ENCODE assay signal across 19 mouse cellular contexts in genomic region chr6:66289196-66289595, GRCm38 (mm10).
A peak's percentile ranks its signal among the peaks of the same experiment; 100 is the strongest.
DNase-seq lines count a peak whose midpoint lies in the region; ATAC-seq and TF ChIP-seq lines count a peak whose summit lies in the region.
"Had no signal": no experiment of that assay in that cellular context is flagged by ENCODE, and none has a peak within 500 bp of the region (broad histone marks: within the 10 kb centered on the region; RNA-seq: fewer than 3 reads in every experiment).

No protein-coding gene starts in this region.

- H3K4me1 ChIP-seq in liver, embryonic 12.5 days: peaks cover 4% of the 10 kb centered on the region; the same call in 1 of the 2 replicates
- peaks cover 0 to 2% of the 10 kb centered on the region in 2 experiments; a peak in 2 of 4 replicates for H3K4me1 ChIP-seq in MEL (ENCODE audit: control insufficient read depth in 1 of 2, insufficient read depth in 2 of 2, low read length in 2 of 2)
- no peaks in the 10 kb centered on the region for H3K4me1 ChIP-seq in liver, embryonic 15.5 days (replicated peaks)
- no peaks in the 10 kb centered on the region for H3K4me1 ChIP-seq in forebrain, embryonic 12.5 days
- no peaks in the 10 kb centered on the region for H3K4me1 ChIP-seq in midbrain, embryonic 13.5 days (replicated peaks)
- H3K4me1 ChIP-seq: embryonic facial prominence, embryonic 10.5 days; embryonic facial prominence, embryonic 12.5 days had no signal

- TF ChIP-seq EP300 in MEL (IDR thresholded peaks at IDR 0.05; ENCODE audit: low read depth in 1 of 2, low read length in 2 of 2): peak; percentile 36 to 63; a peak in 2 of 4 replicates

- no peak overlapping the region for H3K27ac ChIP-seq in liver, embryonic 12.5 days
- H3K27ac ChIP-seq in MEL (ENCODE audit: control insufficient read depth, low read depth, low read length): no peak overlapping the region
- H3K27ac ChIP-seq in liver, embryonic 15.5 days (replicated peaks): no peak overlapping the region
- no peak overlapping the region for H3K27ac ChIP-seq in forebrain, embryonic 12.5 days
- H3K27ac ChIP-seq in midbrain, embryonic 13.5 days: no peak overlapping the region
- H3K27ac ChIP-seq: embryonic facial prominence, embryonic 10.5 days; embryonic facial prominence, embryonic 12.5 days had no signal

- TF ChIP-seq RAD21 in MEL (IDR thresholded peaks at IDR 0.05; ENCODE audit: low read depth, low read length): no peak

- no peaks in the 10 kb centered on the region for H3K79me2 ChIP-seq in MEL (ENCODE audit: control insufficient read depth, insufficient read depth, low read length, poor library complexity)

- no peak overlapping the region for H3K9ac ChIP-seq in liver, embryonic 12.5 days
- H3K9ac ChIP-seq in MEL (ENCODE audit: control insufficient read depth, low read depth, low read length, poor library complexity, severe bottlenecking): no peak overlapping the region
- H3K9ac ChIP-seq in liver, embryonic 15.5 days: no peak overlapping the region
- no peak overlapping the region for H3K9ac ChIP-seq in forebrain, embryonic 12.5 days
- H3K9ac ChIP-seq in midbrain, embryonic 13.5 days (replicated peaks): no peak overlapping the region
- H3K9ac ChIP-seq: embryonic facial prominence, embryonic 12.5 days had no signal

- no peaks in the 10 kb centered on the region for H3K27me3 ChIP-seq in liver, embryonic 12.5 days (replicated peaks)
- no peaks in the 10 kb centered on the region for H3K27me3 ChIP-seq in MEL (ENCODE audit: control insufficient read depth in 1 of 2, insufficient read depth in 2 of 2, low read length in 2 of 2)
- H3K27me3 ChIP-seq in liver, embryonic 15.5 days: no peaks in the 10 kb centered on the region
- H3K27me3 ChIP-seq in forebrain, embryonic 12.5 days: no peaks in the 10 kb centered on the region
- no peaks in the 10 kb centered on the region for H3K27me3 ChIP-seq in midbrain, embryonic 13.5 days
- H3K27me3 ChIP-seq: embryonic facial prominence, embryonic 12.5 days had no signal

- TF ChIP-seq CTCF in MEL (IDR thresholded peaks at IDR 0.05 in 2 of 3, conservative IDR thresholded peaks at IDR 0.05 in 1 of 3; ENCODE audit: control insufficient read depth in 1 of 3, insufficient read depth in 1 of 3, low read depth in 2 of 3, low read length in 3 of 3, poor library complexity in 1 of 3, severe bottlenecking in 1 of 3): no peak

- no peak overlapping the region for H3K4me3 ChIP-seq in liver, embryonic 12.5 days
- H3K4me3 ChIP-seq in MEL (ENCODE audit: control insufficient read depth in 1 of 2, insufficient read depth in 1 of 2, low read depth in 2 of 2, low read length in 2 of 2): no peak overlapping the region
- no peak overlapping the region for H3K4me3 ChIP-seq in liver, embryonic 15.5 days (replicated peaks)
- H3K4me3 ChIP-seq in forebrain, embryonic 12.5 days (replicated peaks): no peak overlapping the region
- no peak overlapping the region for H3K4me3 ChIP-seq in midbrain, embryonic 13.5 days (replicated peaks)
- H3K4me3 ChIP-seq: embryonic facial prominence, embryonic 10.5 days; embryonic facial prominence, embryonic 12.5 days had no signal

- no peak for TF ChIP-seq POLR2A in MEL (IDR thresholded peaks at IDR 0.05; ENCODE audit: control insufficient read depth in 1 of 2, insufficient read depth in 1 of 2, low read depth in 1 of 2, low read length in 2 of 2, poor library complexity in 1 of 2)

- 16% methylated on average over 3 of the region's 3 CpGs for whole genome bisulfite sequencing in liver, embryonic 12.5 days (ENCODE audit: insufficient replicate concordance)
- WGBS in liver, embryonic 15.5 days (ENCODE audit: insufficient replicate concordance): 17% methylated on average over 3 of the region's 3 CpGs
- WGBS in forebrain, embryonic 12.5 days: 83% methylated on average over 3 of the region's 3 CpGs
- 84% methylated on average over 3 of the region's 3 CpGs for WGBS in midbrain, embryonic 13.5 days

- no peak overlapping the region for H3K4me2 ChIP-seq in liver, embryonic 12.5 days
- no peak overlapping the region for H3K4me2 ChIP-seq in liver, embryonic 15.5 days
- H3K4me2 ChIP-seq in forebrain, embryonic 12.5 days: no peak overlapping the region
- no peak overlapping the region for H3K4me2 ChIP-seq in midbrain, embryonic 13.5 days (replicated peaks)
- H3K4me2 ChIP-seq: embryonic facial prominence, embryonic 12.5 days had no signal

- no peaks in the 10 kb centered on the region for H3K9me3 ChIP-seq in liver, embryonic 12.5 days (replicated peaks)
- no peaks in the 10 kb centered on the region for H3K9me3 ChIP-seq in MEL (replicated peaks; ENCODE audit: insufficient read depth, low read length)
- H3K9me3 ChIP-seq in liver, embryonic 15.5 days (replicated peaks): no peaks in the 10 kb centered on the region
- H3K9me3 ChIP-seq in forebrain, embryonic 12.5 days: no peaks in the 10 kb centered on the region
- no peaks in the 10 kb centered on the region for H3K9me3 ChIP-seq in midbrain, embryonic 13.5 days
- H3K9me3 ChIP-seq: embryonic facial prominence, embryonic 10.5 days; embryonic facial prominence, embryonic 12.5 days had no signal

- DNase-seq in liver: no peak
- no peak for DNase-seq in MEL (ENCODE audit: low read depth, low spot score)
- no peak for DNase-seq in adrenal gland, postnatal 14 days
- DNase-seq: adrenal gland, adult 2 months; adrenal gland, postnatal 10 days; adrenal gland, postnatal 36 days; cerebellum, adult 11-12 months; cerebellum, adult 2 months; cerebellum, adult 9-10 months; cerebellum, postnatal 10 days; cerebellum, postnatal 25 days had no signal

- H3K36me3 ChIP-seq in liver, embryonic 12.5 days: no peaks in the 10 kb centered on the region
- H3K36me3 ChIP-seq in MEL (ENCODE audit: control insufficient read depth in 1 of 2, insufficient read depth in 2 of 2, low read length in 2 of 2): peaks cover 0 to 8% of the 10 kb centered on the region in 2 experiments; a peak in 2 of 4 replicates
- no peaks in the 10 kb centered on the region for H3K36me3 ChIP-seq in liver, embryonic 15.5 days (replicated peaks)
- H3K36me3 ChIP-seq in forebrain, embryonic 12.5 days (replicated peaks): no peaks in the 10 kb centered on the region
- no peaks in the 10 kb centered on the region for H3K36me3 ChIP-seq in midbrain, embryonic 13.5 days
- H3K36me3 ChIP-seq: embryonic facial prominence, embryonic 10.5 days; embryonic facial prominence, embryonic 12.5 days had no signal

- ATAC-seq in liver, embryonic 12.5 days: peak; percentile 37; the same call in 1 of the 2 replicates
- ATAC-seq in liver, embryonic 15.5 days (ENCODE audit: insufficient read depth): 0 out of 2 replicates have a peak, but pooled peaks have one; percentile 34
- no peak for ATAC-seq in forebrain, embryonic 12.5 days (ENCODE audit: low FRiP score)
- ATAC-seq in midbrain, embryonic 13.5 days: no peak
- ATAC-seq: forebrain, embryonic 14.5 days; forebrain, embryonic 16.5 days had no signal

TF ChIP-seq in MEL, 35 proteins besides CTCF, POLR2A, EP300 and RAD21:
- TF ChIP-seq CHD2 (IDR thresholded peaks at IDR 0.05; ENCODE audit: low read length): no peak
- TF ChIP-seq MYC (IDR thresholded peaks at IDR 0.05; ENCODE audit: low read depth, low read length): no peak
- TF ChIP-seq TBP (IDR thresholded peaks at IDR 0.05; ENCODE audit: low read depth, low read length): no peak
- no peak for TF ChIP-seq ZMIZ1 (IDR thresholded peaks at IDR 0.05; ENCODE audit: low read depth, low read length)
- no peak for TF ChIP-seq SMC3 (IDR thresholded peaks at IDR 0.05; ENCODE audit: low read depth, low read length)
- no peak for TF ChIP-seq ZNF384 (IDR thresholded peaks at IDR 0.05; ENCODE audit: low read depth, low read length)
- peak; percentile 75 for TF ChIP-seq GATA1 (IDR thresholded peaks at IDR 0.05; ENCODE audit: low read depth, low read length)
- no peak for TF ChIP-seq BHLHE40 (IDR thresholded peaks at IDR 0.05; ENCODE audit: borderline replicate concordance, low read depth, low read length)
- peak; percentile 62; the same call in 1 of the 2 replicates for TF ChIP-seq TCF12 (IDR thresholded peaks at IDR 0.05; ENCODE audit: low read depth, low read length)
- TF ChIP-seq HCFC1 (IDR thresholded peaks at IDR 0.05; ENCODE audit: low read depth, low read length): no peak

Comparison
In these comparisons a context has a peak if more than half of its experiments do, and no peak if none do; other contexts are left out.
1. ATAC-seq: peak in liver, embryonic 12.5 days (single experiment) and liver, embryonic 15.5 days (single experiment); none in forebrain, embryonic 12.5 days (single experiment) and midbrain, embryonic 13.5 days (single experiment).